Mouse (Mus musculus) hindbrain, embryonic 16.5 days (tissue): ENCODE measurements at regions not wholly inside any gene's neighbourhood (a gene's known extent, or its start where the extent isn't known, plus 50 kb on each side); places are given as distances from the start of the nearest gene placed in this dataset.

Experiments
- ATAC-seq: fragments of 200-750 bp; cut with Nextera tagmentation; 2 replicates; pipeline ENCODE4 v1.8.0; 2017; ENCODE audit warnings: moderate TSS enrichment, moderate library complexity
- H3K27ac ChIP-seq: fragments of 300-500 bp; sonication (generic); 2 replicates; pipeline ENCODE4 v1.5.1; 2014; ENCODE audit warnings: low read depth, mild to moderate bottlenecking, control low read depth, low read length, moderate library complexity
- H3K27me3 ChIP-seq: fragments of 300-500 bp; sonication (generic); replicated peaks from 2 replicates; pipeline ENCODE4 v1.6.1; 2014; ENCODE audit warnings: low read length; ENCODE audit not compliant: control insufficient read depth, insufficient read depth
- H3K36me3 ChIP-seq: fragments of 300-500 bp; sonication (generic); 2 replicates; pipeline ENCODE4 v1.6.1; 2014; ENCODE audit warnings: mild to moderate bottlenecking, low read length, moderate library complexity, mixed read lengths; ENCODE audit not compliant: control insufficient read depth, insufficient read depth
- H3K4me1 ChIP-seq: fragments of 300-500 bp; sonication (generic); 2 replicates; pipeline ENCODE4 v1.6.1; 2014; ENCODE audit warnings: low read depth, low read length; ENCODE audit not compliant: control insufficient read depth, insufficient read depth
- H3K4me2 ChIP-seq: fragments of 300-500 bp; sonication (generic); 2 replicates; pipeline ENCODE4 v1.6.1; 2014; ENCODE audit warnings: mild to moderate bottlenecking, low read length, control low read depth, moderate library complexity
- H3K4me3 ChIP-seq: fragments of 300-500 bp; sonication (generic); 2 replicates; pipeline ENCODE4 v1.5.1; 2014; ENCODE audit warnings: mild to moderate bottlenecking, low read length, control low read depth, moderate library complexity
- H3K9ac ChIP-seq: fragments of 300-500 bp; sonication (generic); 2 replicates; pipeline ENCODE4 v1.6.1; 2014; ENCODE audit warnings: low read depth, mild to moderate bottlenecking, control low read depth, low read length, moderate library complexity
- H3K9me3 ChIP-seq: fragments of 300-500 bp; sonication (generic); 2 replicates; pipeline ENCODE4 v1.6.1; 2014; ENCODE audit warnings: mild to moderate bottlenecking, low read length, moderate library complexity; ENCODE audit not compliant: control insufficient read depth
- WGBS: fragments of 180-500 bp; shearing (Covaris S2); extraction: QIAGEN DNeasy Blood & Tissue Kit; methylation state at CpG from one replicate; pipeline ENCODE4 v1.1.7; 2014; 5-methylcytosine and 5-hydroxymethylcytosine counted together

GRCm38 (mm10) chr4:54758501-54758829 lies 186.4 kb upstream of the Zfp462 start:
- H3K9ac ChIP-seq, result peak overlapping the region; percentile 35; the same call in 1 of the 2 replicates
- no peaks in the 10 kb centered on the region for H3K36me3 ChIP-seq
- H3K4me2 ChIP-seq, result peak overlapping the region; percentile 55
- no peaks in the 10 kb centered on the region for H3K27me3 ChIP-seq
- 32% methylated on average over 8 of the region's 8 CpGs for WGBS
- H3K4me1 ChIP-seq, result peaks cover 7% of the 10 kb centered on the region
- H3K4me3 ChIP-seq, result peak overlapping the region; percentile 24
- H3K27ac ChIP-seq, result peak overlapping the region; percentile 60
- ATAC-seq, result peak; percentile 55; the same call in 1 of the 2 replicates
- H3K9me3 ChIP-seq, result no peaks in the 10 kb centered on the region

GRCm38 (mm10) chr4:54761257-54761656 lies 183.6 kb upstream of the Zfp462 start:
- no peaks in the 10 kb centered on the region for H3K27me3 ChIP-seq
- no peak overlapping the region for H3K27ac ChIP-seq
- H3K4me2 ChIP-seq, result no peak overlapping the region
- ATAC-seq, result no peak
- 63% methylated on average over 5 of the region's 5 CpGs for WGBS
- H3K4me3 ChIP-seq, result no peak overlapping the region
- H3K36me3 ChIP-seq, result no peaks in the 10 kb centered on the region
- no peaks in the 10 kb centered on the region for H3K9me3 ChIP-seq
- peaks cover 7% of the 10 kb centered on the region for H3K4me1 ChIP-seq
- H3K9ac ChIP-seq, result no peak overlapping the region

- no peaks in the 10 kb centered on the region for H3K27me3 ChIP-seq
- H3K9ac ChIP-seq, result no peak overlapping the region
- H3K4me3 ChIP-seq, result no peak overlapping the region
- H3K36me3 ChIP-seq, result no peaks in the 10 kb centered on the region
- ATAC-seq, result 0 out of 2 replicates have a peak, but pooled peaks have one; percentile 52
- H3K9me3 ChIP-seq, result no peaks in the 10 kb centered on the region
- H3K4me1 ChIP-seq, result 0 out of 2 replicates have a peak, but pooled peaks cover 3% of the 10 kb centered on the region
- H3K27ac ChIP-seq, result no peak overlapping the region
- no peak overlapping the region for H3K4me2 ChIP-seq
- 19% methylated on average over 1 of the region's 1 CpGs for WGBS
Observed at GRCm38 (mm10) chr4:54765045-54765444, 179.8 kb upstream of the Zfp462 start.

- Histone ChIP-seq H3K27ac (no peak overlapping the region), H3K4me1 (0 out of 2 replicates have a peak, but pooled peaks cover 3% of the 10 kb centered on the region), H3K4me3 (no peak overlapping the region), H3K27me3 (no peaks in the 10 kb centered on the region), H3K9ac (no peak overlapping the region), H3K4me2 (no peak overlapping the region), H3K9me3 (no peaks in the 10 kb centered on the region), H3K36me3 (no peaks in the 10 kb centered on the region)
- 19% methylated on average over 8 of the region's 8 CpGs for WGBS
- ATAC-seq, result no peak
Observed at GRCm38 (mm10) chr4:54767506-54768200, 177.2 kb upstream of the Zfp462 start.

- 48% methylated on average over 4 of the region's 4 CpGs for WGBS
- H3K4me2 ChIP-seq, result no peak overlapping the region
- H3K4me3 ChIP-seq, result no peak overlapping the region
- H3K36me3 ChIP-seq, result no peaks in the 10 kb centered on the region
- H3K9ac ChIP-seq, result no peak overlapping the region
- no peak overlapping the region for H3K27ac ChIP-seq
- H3K4me1 ChIP-seq, result 0 out of 2 replicates have a peak, but pooled peaks cover 3% of the 10 kb centered on the region
- ATAC-seq, result no peak
- no peaks in the 10 kb centered on the region for H3K27me3 ChIP-seq
- no peaks in the 10 kb centered on the region for H3K9me3 ChIP-seq
Observed at GRCm38 (mm10) chr4:54768836-54769235, 176.0 kb upstream of the Zfp462 start.

- Histone ChIP-seq H3K9me3 (no peaks in the 10 kb centered on the region), H3K4me3 (no peak overlapping the region)
- WGBS, result 84% methylated on average over 4 of the region's 4 CpGs
Observed at GRCm38 (mm10) chr4:54774066-54774465, 170.8 kb upstream of the Zfp462 start.

GRCm38 (mm10) chr4:54774717-54775116 lies 170.1 kb upstream of the Zfp462 start:
- ATAC-seq, result no peak
- H3K4me3 ChIP-seq, result no peak overlapping the region
- H3K9me3 ChIP-seq, result no peaks in the 10 kb centered on the region
- no peak overlapping the region for H3K4me2 ChIP-seq
- no peaks in the 10 kb centered on the region for H3K4me1 ChIP-seq
- H3K9ac ChIP-seq, result no peak overlapping the region
- H3K36me3 ChIP-seq, result no peaks in the 10 kb centered on the region
- no peak overlapping the region for H3K27ac ChIP-seq
- no peaks in the 10 kb centered on the region for H3K27me3 ChIP-seq

More at GRCm38 (mm10) chr4:54774066-54774465, 170.8 kb upstream of the Zfp462 start:
- no peaks in the 10 kb centered on the region for H3K36me3 ChIP-seq
- no peak overlapping the region for H3K4me2 ChIP-seq
- no peaks in the 10 kb centered on the region for H3K4me1 ChIP-seq
- ATAC-seq, result no peak
- no peak overlapping the region for H3K27ac ChIP-seq
- no peak overlapping the region for H3K9ac ChIP-seq
- H3K27me3 ChIP-seq, result no peaks in the 10 kb centered on the region

- 48% methylated on average over 4 of the region's 4 CpGs for WGBS
- ATAC-seq, result no peak
Observed at GRCm38 (mm10) chr4:54780511-54780910, 164.3 kb upstream of the Zfp462 start.

GRCm38 (mm10) chr4:54791217-54791742 lies 153.6 kb upstream of the Zfp462 start:
- Histone ChIP-seq H3K9me3 (no peaks in the 10 kb centered on the region), H3K4me2 (no peak overlapping the region), H3K27ac (no peak overlapping the region), H3K27me3 (no peaks in the 10 kb centered on the region), H3K36me3 (no peaks in the 10 kb centered on the region), H3K4me1 (no peaks in the 10 kb centered on the region), H3K4me3 (no peak overlapping the region), H3K9ac (no peak overlapping the region)
- WGBS, result 38% methylated on average over 5 of the region's 5 CpGs
- ATAC-seq, result no peak

More at GRCm38 (mm10) chr4:54780511-54780910, 164.3 kb upstream of the Zfp462 start:
- Histone ChIP-seq H3K9me3 (no peaks in the 10 kb centered on the region), H3K4me1 (no peaks in the 10 kb centered on the region), H3K27me3 (no peaks in the 10 kb centered on the region), H3K27ac (no peak overlapping the region), H3K36me3 (no peaks in the 10 kb centered on the region), H3K4me3 (no peak overlapping the region), H3K4me2 (no peak overlapping the region), H3K9ac (no peak overlapping the region)
